Mouse (Mus musculus): ENCODE data around the gene Cdv3. TPM values are rescaled to one million over a fixed set of nuclear protein-coding genes. Genes with fewer than 3 reads are reported as not detected.
"Not testable (repeated sequence)": the region's sequence is repeated elsewhere in the genome, so short reads cannot be mapped to it uniquely, and the experiment has no call there.

Gene Cdv3
- polyA plus RNA-seq, 1 experiment from 2014 or later, result 76.4 TPM

DNA sequence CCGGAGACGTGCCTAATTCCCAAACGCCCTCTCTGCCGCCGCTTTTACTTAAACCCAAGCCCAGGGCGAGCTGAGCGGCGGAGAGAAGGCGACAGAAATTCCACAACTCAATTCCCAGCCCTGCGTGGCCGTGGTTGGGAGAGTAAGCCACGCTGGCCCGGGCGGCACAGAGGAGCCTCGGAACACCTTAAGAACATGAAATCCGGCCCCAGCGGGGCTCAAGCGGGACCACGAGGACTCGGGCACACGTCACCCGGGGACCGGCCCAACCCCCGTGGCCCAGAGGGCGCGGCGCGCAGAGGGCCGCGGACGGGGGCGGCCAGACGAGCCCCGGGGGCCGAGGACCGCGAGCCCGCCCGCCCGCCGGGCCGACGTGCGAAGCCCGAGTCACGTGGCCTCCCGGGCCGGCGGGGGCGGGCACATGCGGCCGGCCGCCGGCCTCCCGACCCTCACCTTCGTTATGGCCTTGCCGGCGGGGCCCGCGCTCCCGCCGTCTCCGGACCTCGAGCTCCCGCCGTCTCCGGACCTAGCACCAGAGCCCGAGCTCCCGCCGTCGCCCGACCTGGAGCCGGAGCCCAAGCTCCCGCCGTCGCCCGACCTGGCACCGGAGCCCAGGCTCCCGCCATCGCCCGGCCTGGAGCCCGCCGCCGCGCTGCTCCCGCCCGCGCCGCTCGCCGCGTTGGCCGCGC, 895 bp downstream of the Cdv3 start:
- Histone ChIP-seq H3K4me2 (peak overlapping the region; percentile 95), H3K9me3 (replicated peaks) (no peaks in the 10 kb centered on the region), H3K4me1 (peaks cover 50% of the 10 kb centered on the region), H3K36me3 (peaks cover 39% of the 10 kb centered on the region), H3K27me3 (replicated peaks) (no peaks in the 10 kb centered on the region), H3K4me3 (peak overlapping the region; percentile 90), H3K9ac (peak overlapping the region; percentile 98), H3K27ac (peak overlapping the region; percentile 97)
- WGBS (ENCODE audit: insufficient replicate concordance), result under 1% methylated on average over 93 of the region's 94 CpGs
- ATAC-seq, result peak; percentile 44

DNA sequence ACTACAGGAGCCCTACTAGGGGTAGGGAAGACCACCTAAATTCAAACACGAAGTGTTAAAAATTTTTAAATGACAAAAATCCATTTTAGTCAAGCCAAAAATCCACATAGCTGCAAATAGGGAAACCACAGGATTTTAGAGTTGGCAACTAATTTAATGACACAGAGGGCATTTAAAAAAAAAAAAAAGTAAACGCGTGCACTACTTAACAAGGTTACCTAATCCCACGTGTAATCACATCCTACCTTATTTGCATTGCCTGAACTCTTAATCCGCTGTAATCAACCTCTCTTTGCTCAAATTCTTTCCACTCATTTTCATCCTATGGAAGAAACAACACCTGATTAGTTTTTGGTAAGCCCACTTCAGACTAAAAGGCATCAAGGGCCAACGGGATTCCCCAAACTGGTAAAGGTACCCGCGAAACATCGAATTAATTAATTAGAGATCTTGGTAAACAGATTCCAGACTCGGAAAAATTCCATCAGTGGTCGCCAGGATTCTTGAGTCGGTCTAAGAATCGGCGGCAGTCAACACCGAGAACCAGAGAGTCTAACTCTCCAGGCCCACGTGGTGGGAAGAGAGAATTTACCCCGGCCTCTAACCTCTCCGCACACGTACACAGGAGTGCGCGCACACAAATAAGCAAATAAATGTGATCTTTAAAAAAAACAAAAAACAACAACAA, 1.8 kb downstream of the Cdv3 start:
- Histone ChIP-seq H3K9ac (peak overlapping the region; percentile 98), H3K36me3 (peaks cover 43% of the 10 kb centered on the region), H3K4me2 (peak overlapping the region; percentile 95), H3K27ac (peak overlapping the region; percentile 97; the same call in 1 of the 2 replicates), H3K9me3 (replicated peaks) (no peaks in the 10 kb centered on the region), H3K4me3 (peak overlapping the region; percentile 90), H3K27me3 (replicated peaks) (no peaks in the 10 kb centered on the region), H3K4me1 (peaks cover 57% of the 10 kb centered on the region)
- ATAC-seq, result no peak
- WGBS (ENCODE audit: insufficient replicate concordance), result under 1% methylated on average over 21 of the region's 21 CpGs

DNA sequence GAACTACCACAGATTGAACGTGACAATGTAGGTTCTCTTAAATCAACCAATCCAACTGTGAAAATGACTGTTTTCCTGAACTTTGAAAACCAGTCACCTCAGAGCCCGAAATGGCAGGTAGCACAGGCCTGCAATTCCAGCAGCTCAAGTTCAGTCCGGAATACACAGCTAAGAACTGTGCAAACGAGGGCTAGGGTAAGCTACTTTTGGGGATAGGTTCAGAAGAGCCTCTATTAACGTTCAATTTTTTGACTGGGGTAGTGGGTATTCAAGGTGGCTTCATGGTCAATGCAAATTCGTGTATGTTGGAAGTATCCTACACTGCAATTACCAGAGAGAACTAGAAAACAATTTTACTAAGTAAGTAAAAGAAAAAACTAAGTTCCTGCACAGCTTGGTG, 2.6 kb downstream of the Cdv3 start:
- peak overlapping the region; percentile 98 for H3K9ac ChIP-seq
- no peak for ATAC-seq
- H3K4me3 ChIP-seq, result peak overlapping the region; percentile 90
- H3K36me3 ChIP-seq, result peaks cover 50% of the 10 kb centered on the region
- H3K27ac ChIP-seq, result no peak overlapping the region
- H3K27me3 ChIP-seq (replicated peaks), result no peaks in the 10 kb centered on the region
- H3K4me1 ChIP-seq, result peaks cover 64% of the 10 kb centered on the region
- peak overlapping the region; percentile 95 for H3K4me2 ChIP-seq
- WGBS (ENCODE audit: insufficient replicate concordance), result 50% methylated on average over 6 of the region's 6 CpGs
- H3K9me3 ChIP-seq (replicated peaks), result no peaks in the 10 kb centered on the region

DNA sequence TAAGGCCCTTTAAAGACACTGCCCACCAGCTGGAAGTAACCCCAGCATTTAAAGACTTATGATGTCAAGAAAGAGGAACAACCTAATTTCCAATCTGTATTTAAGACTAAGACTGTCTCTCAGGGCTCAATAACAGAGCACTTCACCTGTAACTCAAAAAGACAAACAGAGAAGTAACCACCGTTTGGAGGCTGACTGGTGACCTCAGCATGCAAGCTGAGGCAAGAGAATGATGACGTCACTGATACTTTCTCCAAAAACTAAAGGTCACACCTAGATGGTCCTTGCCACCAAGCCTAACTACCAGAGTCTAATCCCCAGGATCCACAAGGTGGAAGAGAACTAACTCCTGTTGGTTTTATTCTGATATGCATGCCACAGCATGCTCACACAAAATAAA, 5.0 kb downstream of the Cdv3 start:
- peaks cover 48% of the 10 kb centered on the region for H3K4me1 ChIP-seq
- no peak overlapping the region for H3K4me2 ChIP-seq
- H3K27me3 ChIP-seq (replicated peaks), result no peaks in the 10 kb centered on the region
- no peak overlapping the region for H3K4me3 ChIP-seq
- WGBS (ENCODE audit: insufficient replicate concordance), result 40% methylated on average over 2 of the region's 2 CpGs
- no peaks in the 10 kb centered on the region for H3K9me3 ChIP-seq (replicated peaks)
- peaks cover 69% of the 10 kb centered on the region for H3K36me3 ChIP-seq
- H3K9ac ChIP-seq, result no peak overlapping the region
- no peak for ATAC-seq
- no peak overlapping the region for H3K27ac ChIP-seq

DNA sequence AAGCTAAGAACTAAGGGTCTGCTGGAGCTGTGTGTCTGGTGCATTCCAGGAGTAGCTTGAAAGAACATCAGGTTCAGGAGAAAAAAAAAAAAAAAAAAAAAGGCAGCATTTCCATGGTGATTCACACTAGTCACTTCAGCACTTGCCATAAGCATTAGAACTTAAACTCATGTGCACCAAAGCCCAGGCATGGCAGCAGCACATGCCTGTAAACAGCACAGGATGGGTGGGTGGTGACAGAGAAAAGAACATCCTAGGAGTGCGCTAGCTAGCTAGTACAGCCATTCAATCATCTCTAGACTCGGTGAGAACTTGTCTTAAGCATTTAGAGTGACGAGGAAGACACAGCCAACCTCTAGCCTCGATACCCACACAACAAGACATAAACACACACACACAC, 7.1 kb downstream of the Cdv3 start:
- 81% methylated on average over 4 of the region's 4 CpGs for WGBS (ENCODE audit: insufficient replicate concordance)
- peaks cover 47% of the 10 kb centered on the region for H3K4me1 ChIP-seq
- no peak overlapping the region for H3K4me3 ChIP-seq
- no peaks in the 10 kb centered on the region for H3K27me3 ChIP-seq (replicated peaks)
- H3K9ac ChIP-seq, result 0 out of 2 replicates have a peak overlapping the region, but pooled peaks have one; percentile 14
- H3K27ac ChIP-seq, result peak overlapping the region; percentile 55; the same call in 1 of the 2 replicates
- ATAC-seq, result no peak
- H3K36me3 ChIP-seq, result peaks cover 80% of the 10 kb centered on the region
- H3K9me3 ChIP-seq (replicated peaks), result no peaks in the 10 kb centered on the region
- peak overlapping the region; percentile 1; the same call in 1 of the 2 replicates for H3K4me2 ChIP-seq

GRCm38 (mm10) chr9:103357893-103358292, 7.7 kb downstream of the Cdv3 start:
- Histone ChIP-seq H3K9me3 (replicated peaks) (no peaks in the 10 kb centered on the region), H3K4me3 (no peak overlapping the region), H3K27ac (peak overlapping the region; percentile 55; the same call in 1 of the 2 replicates), H3K27me3 (replicated peaks) (no peaks in the 10 kb centered on the region), H3K36me3 (peaks cover 77% of the 10 kb centered on the region), H3K9ac (no peak overlapping the region), H3K4me2 (peak overlapping the region; percentile 1; the same call in 1 of the 2 replicates), H3K4me1 (peaks cover 40% of the 10 kb centered on the region)
- ATAC-seq, result peak; percentile 87

DNA sequence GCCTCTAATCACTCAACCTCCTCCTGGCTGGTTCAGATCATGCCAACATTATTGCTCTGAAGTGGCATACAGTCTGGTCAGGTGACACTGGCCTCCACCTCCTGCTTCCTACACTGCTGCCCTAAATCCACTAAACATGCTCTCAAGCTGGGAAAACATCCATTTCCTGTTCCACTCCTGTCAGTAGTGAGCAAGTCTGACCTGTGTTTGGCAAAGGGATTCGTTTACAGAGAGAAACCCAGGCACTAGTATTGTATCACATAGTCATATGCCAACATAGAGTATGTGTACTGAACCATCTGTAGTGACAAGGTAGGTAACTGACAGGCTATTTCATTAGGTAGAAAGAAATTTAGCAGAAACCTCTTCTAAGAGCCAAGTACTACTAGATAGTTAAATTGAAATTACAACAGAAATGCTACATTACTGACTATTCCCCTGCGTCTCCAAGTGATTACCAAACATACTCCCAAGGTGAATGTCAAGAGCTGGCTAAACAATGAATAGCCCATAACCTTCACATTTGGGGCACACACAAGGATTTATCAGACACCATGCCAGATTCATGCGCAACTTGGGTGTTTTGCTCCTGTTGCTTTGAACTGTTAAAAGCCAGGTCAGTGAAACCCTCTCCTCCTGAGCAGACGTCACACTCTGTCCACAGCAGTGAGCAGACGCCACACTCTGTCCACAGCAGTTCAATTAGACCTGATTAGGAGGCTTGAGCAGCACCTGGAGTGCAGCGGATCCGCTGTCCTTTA, 12.0 kb downstream of the Cdv3 start:
- 77% methylated on average over 7 of the region's 7 CpGs for WGBS (ENCODE audit: insufficient replicate concordance)
- not testable (repeated sequence) for H3K9ac ChIP-seq; H3K4me3 ChIP-seq; ATAC-seq; H3K4me2 ChIP-seq; H3K27ac ChIP-seq; H3K27me3 ChIP-seq (replicated peaks); H3K9me3 ChIP-seq (replicated peaks)
- Histone ChIP-seq H3K4me1 (peaks cover 12% of the 10 kb centered on the region), H3K36me3 (peaks cover 81% of the 10 kb centered on the region)

- Histone ChIP-seq H3K9me3 (replicated peaks) (no peaks in the 10 kb centered on the region), H3K36me3 (peaks cover 92% of the 10 kb centered on the region), H3K27me3 (replicated peaks) (no peaks in the 10 kb centered on the region), H3K4me3 (no peak overlapping the region), H3K4me1 (peaks cover 28% of the 10 kb centered on the region), H3K9ac (no peak overlapping the region), H3K27ac (no peak overlapping the region), H3K4me2 (no peak overlapping the region)
- no peak for ATAC-seq
Observed at GRCm38 (mm10) chr9:103348791-103349190, 16.8 kb downstream of the Cdv3 start.

DNA sequence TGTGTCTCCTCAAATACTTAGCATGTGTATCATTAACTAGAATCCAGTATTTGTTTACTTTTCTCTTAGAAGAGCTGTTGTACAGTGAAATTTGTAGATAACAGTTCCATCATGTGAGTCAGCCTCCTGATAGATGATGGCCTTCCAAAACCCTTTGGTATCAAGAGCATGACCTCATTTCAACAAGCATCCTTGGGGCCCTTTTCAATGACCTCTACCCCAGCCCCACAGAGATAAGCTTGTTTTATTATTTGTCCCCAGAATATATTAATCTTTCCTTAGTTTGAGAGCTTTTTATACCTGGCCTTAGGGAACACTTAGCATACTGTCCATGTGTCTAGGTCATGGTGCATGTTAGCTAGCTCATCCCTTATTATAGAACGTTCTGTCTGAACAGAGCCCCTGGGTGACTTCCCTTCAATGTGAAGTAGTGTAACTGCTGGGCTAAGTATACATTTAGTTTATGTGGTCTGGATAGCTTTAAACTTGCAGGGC, 17.6 kb downstream of the Cdv3 start:
- Histone ChIP-seq H3K4me1 (peaks cover 28% of the 10 kb centered on the region), H3K27me3 (replicated peaks) (no peaks in the 10 kb centered on the region), H3K9ac (no peak overlapping the region), H3K9me3 (replicated peaks) (no peaks in the 10 kb centered on the region), H3K4me2 (no peak overlapping the region), H3K27ac (no peak overlapping the region), H3K4me3 (no peak overlapping the region), H3K36me3 (peaks cover 96% of the 10 kb centered on the region)
- no peak for ATAC-seq
- 66% methylated on average over 1 of the region's 1 CpGs for WGBS (ENCODE audit: insufficient replicate concordance)

DNA sequence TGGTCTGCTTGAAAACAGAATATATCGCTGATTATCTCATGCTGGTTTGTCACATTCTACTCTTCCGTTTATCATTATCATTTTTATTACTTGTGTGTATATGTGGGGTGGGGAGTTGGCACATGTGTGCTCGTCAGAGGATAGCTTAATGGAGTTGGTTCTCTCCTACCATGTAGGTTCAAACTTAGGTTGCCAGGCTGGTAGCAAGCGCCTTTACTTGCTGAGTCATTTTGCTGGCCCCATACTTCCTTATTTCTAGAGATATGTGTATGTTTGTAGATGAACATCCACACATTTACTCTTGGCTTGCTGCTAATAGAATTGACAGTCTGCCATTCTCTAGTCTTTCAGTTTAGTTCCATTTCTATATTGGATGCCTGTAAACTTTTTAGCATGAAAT, 18.6 kb downstream of the Cdv3 start:
- H3K27ac ChIP-seq, result peak overlapping the region; percentile 5; the same call in 1 of the 2 replicates
- no peak overlapping the region for H3K4me2 ChIP-seq
- peaks cover 28% of the 10 kb centered on the region for H3K4me1 ChIP-seq
- 57% methylated on average over 4 of the region's 4 CpGs for WGBS (ENCODE audit: insufficient replicate concordance)
- H3K27me3 ChIP-seq (replicated peaks), result no peaks in the 10 kb centered on the region
- H3K9ac ChIP-seq, result no peak overlapping the region
- H3K4me3 ChIP-seq, result no peak overlapping the region
- no peaks in the 10 kb centered on the region for H3K9me3 ChIP-seq (replicated peaks)
- peaks cover 97% of the 10 kb centered on the region for H3K36me3 ChIP-seq
- ATAC-seq, result peak; percentile 36; the same call in 1 of the 2 replicates

DNA sequence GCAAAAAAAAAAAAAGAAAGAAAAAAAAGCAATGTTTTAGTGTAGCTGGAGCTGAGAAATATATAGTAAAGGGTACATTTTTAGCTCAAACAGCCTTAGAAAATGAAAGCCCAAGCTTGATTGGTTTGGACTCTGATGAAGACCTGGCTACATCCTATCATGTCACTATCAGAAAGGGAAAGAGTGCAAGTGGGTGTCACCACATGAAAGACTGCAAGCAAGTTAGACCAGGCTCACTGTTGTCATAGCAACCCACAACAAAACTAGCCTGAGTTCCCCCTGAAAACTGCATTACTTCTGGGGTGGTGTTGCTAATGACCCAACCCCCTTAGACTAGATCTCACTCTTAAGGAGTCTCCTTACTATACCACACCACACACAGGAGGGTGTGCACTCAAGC, 28.7 kb downstream of the Cdv3 start:
- Histone ChIP-seq H3K4me3 (no peak overlapping the region), H3K36me3 (peaks cover 98% of the 10 kb centered on the region), H3K9ac (no peak overlapping the region), H3K4me2 (no peak overlapping the region), H3K4me1 (no peaks in the 10 kb centered on the region), H3K27ac (no peak overlapping the region), H3K27me3 (replicated peaks) (no peaks in the 10 kb centered on the region), H3K9me3 (replicated peaks) (no peaks in the 10 kb centered on the region)
- ATAC-seq, result peak; percentile 18; the same call in 1 of the 2 replicates

GRCm38 (mm10) chr9:103332663-103333062, 33.0 kb downstream of the Cdv3 start:
- Histone ChIP-seq H3K9me3 (replicated peaks) (no peaks in the 10 kb centered on the region), H3K4me2 (no peak overlapping the region), H3K36me3 (peaks cover 100% of the 10 kb centered on the region), H3K4me3 (no peak overlapping the region), H3K27me3 (replicated peaks) (no peaks in the 10 kb centered on the region), H3K27ac (no peak overlapping the region), H3K4me1 (peaks cover 1% of the 10 kb centered on the region; the same call in 1 of the 2 replicates), H3K9ac (no peak overlapping the region)
- no peak for ATAC-seq
- 73% methylated on average over 6 of the region's 6 CpGs for WGBS (ENCODE audit: insufficient replicate concordance)
